Mouse (Mus musculus) G1E (cell line): ENCODE results near the gene Hmgb3. TPM values are rescaled to one million over a fixed set of nuclear protein-coding genes. Genes with fewer than 3 reads are reported as not detected.

ENCODE experiments used
- ATAC-seq: 2 replicates; pipeline ENCODE4 v1.8.0; 2016; ENCODE audit warnings: mild to moderate bottlenecking; ENCODE audit not compliant: insufficient number of reproducible peaks, poor library complexity, low FRiP score, severe bottlenecking; ENCODE audit errors: extremely low read depth
- DNase-seq: peaks from one replicate; pipeline ENCODE4 v3.0.0; 2012; ENCODE audit warnings: low spot score
- H3K27me3 ChIP-seq: 2 replicates; pipeline ENCODE4 v1.6.1; 2012; ENCODE audit warnings: mild to moderate bottlenecking, low read length, inconsistent platforms; ENCODE audit not compliant: insufficient read depth
- H3K36me3 ChIP-seq: replicated peaks from 2 replicates; pipeline ENCODE3; 2012; ENCODE audit warnings: mild to moderate bottlenecking, inconsistent platforms
- H3K4me1 ChIP-seq: 2 replicates; pipeline ENCODE4 v1.6.1; 2012; ENCODE audit warnings: low read depth, low read length, inconsistent platforms, mixed read lengths; ENCODE audit not compliant: insufficient read depth
- H3K4me3 ChIP-seq: 2 replicates; pipeline ENCODE4 v1.5.1; 2012; ENCODE audit warnings: low read depth, mild to moderate bottlenecking, inconsistent platforms, low read length, moderate library complexity, mixed read lengths
- H3K9me3 ChIP-seq: replicated peaks from 2 replicates; pipeline ENCODE4 v1.6.1; 2012; ENCODE audit warnings: inconsistent platforms
- CTCF ChIP-seq: IDR thresholded peaks from 2 replicates; pipeline ENCODE4 v1.5.1; 2012; ENCODE audit warnings: low read depth, low read length, inconsistent platforms, mixed read lengths
- GATA1 ChIP-seq: IDR thresholded peaks from 2 replicates; pipeline ENCODE4 v1.6.1; 2012; ENCODE audit warnings: borderline replicate concordance, low read length, inconsistent platforms, mixed read lengths
- GATA2 ChIP-seq: IDR thresholded peaks from 2 replicates; pipeline ENCODE4 v1.6.1; 2012; ENCODE audit warnings: low read depth, low read length, inconsistent platforms, borderline replicate concordance
- POLR2AphosphoS5 ChIP-seq: IDR thresholded peaks from 2 replicates; pipeline ENCODE4 v1.6.1; 2012; ENCODE audit warnings: low read depth, low read length, inconsistent platforms; ENCODE audit not compliant: insufficient replicate concordance
- TAL1 ChIP-seq: conservative IDR thresholded peaks from 2 replicates; pipeline ENCODE4 v1.6.1; 2012; ENCODE audit warnings: low read depth, low read length, inconsistent platforms, mixed read lengths
- polyA plus RNA-seq: library from polyadenylated mRNA; stranded (reverse); fragments of >175 nt; gene quantifications from 2 replicates; pipeline ENCODE4 v1.2.3, GENCODE M21; 2012
- total RNA-seq, 2 experiments: library from RNA; stranded (forward) in 1 of 2; stranded (reverse) in 1 of 2; fragments of 200-1000 nt in 1 of 2; fragments of >200 nt in 1 of 2; fragmentation: Nextera tagmentation in 1 of 2; gene quantifications; 2 replicates each; pipeline ENCODE4 v1.2.3; 2014 to 2017

Hmgb3 gene
- total and polyA plus RNA-seq, 3 experiments = 287 to 444 (median 306) TPM

GRCm38 (mm10) chrX:71573132-71573900 lies 17.6 kb downstream of the Hmgb3 start:
- no peak for TF ChIP-seq GATA1
- TF ChIP-seq TAL1 = no peak
- no peak for TF ChIP-seq GATA2
- no peak for TF ChIP-seq CTCF
- TF ChIP-seq POLR2AphosphoS5 = no peak
- ATAC-seq (no peak), DNase-seq (no peak)
- H3K4me1 ChIP-seq = peaks cover 25% of the 10 kb centered on the region
- H3K9me3 ChIP-seq = no peaks in the 10 kb centered on the region
- H3K36me3 ChIP-seq = no peaks in the 10 kb centered on the region
- H3K27me3 ChIP-seq = no peaks in the 10 kb centered on the region
- no peak overlapping the region for H3K4me3 ChIP-seq

- no peak for DNase-seq
- Histone ChIP-seq H3K36me3 (no peaks in the 10 kb centered on the region), H3K4me3 (no peak overlapping the region), H3K9me3 (no peaks in the 10 kb centered on the region), H3K4me1 (peaks cover 24% of the 10 kb centered on the region), H3K27me3 (no peaks in the 10 kb centered on the region)
- TF ChIP-seq GATA1 = no peak
- no peak for TF ChIP-seq TAL1
- no peak for TF ChIP-seq POLR2AphosphoS5
- no peak for TF ChIP-seq GATA2
- no peak for TF ChIP-seq CTCF
- ATAC-seq = no peak; the same call in 1 of the 2 replicates
Observed at GRCm38 (mm10) chrX:71575550-71575949, 19.8 kb downstream of the Hmgb3 start.

- no peak for DNase-seq
- H3K4me1 ChIP-seq = no peaks in the 10 kb centered on the region
Observed at GRCm38 (mm10) chrX:71589181-71589580, 33.5 kb downstream of the Hmgb3 start.

GRCm38 (mm10) chrX:71601052-71601611 lies 45.4 kb downstream of the Hmgb3 start:
- Histone ChIP-seq H3K4me1 (peaks cover 5% of the 10 kb centered on the region; the same call in 1 of the 2 replicates), H3K27me3 (peaks cover 2% of the 10 kb centered on the region; the same call in 1 of the 2 replicates), H3K4me3 (peak overlapping the region; percentile 56; the same call in 1 of the 2 replicates)

More at GRCm38 (mm10) chrX:71589181-71589580, 33.5 kb downstream of the Hmgb3 start:
- no peaks in the 10 kb centered on the region for H3K36me3 ChIP-seq
- H3K9me3 ChIP-seq = no peaks in the 10 kb centered on the region
- no peaks in the 10 kb centered on the region for H3K27me3 ChIP-seq
- ATAC-seq = no peak
- no peak overlapping the region for H3K4me3 ChIP-seq
- TF ChIP-seq TAL1 = no peak
- no peak for TF ChIP-seq GATA2
- no peak for TF ChIP-seq GATA1
- TF ChIP-seq CTCF = no peak
- TF ChIP-seq POLR2AphosphoS5 = no peak

More at GRCm38 (mm10) chrX:71601052-71601611, 45.4 kb downstream of the Hmgb3 start:
- no peak for TF ChIP-seq GATA2
- TF ChIP-seq POLR2AphosphoS5 = no peak
- peak; percentile 37; the same call in 1 of the 2 replicates for TF ChIP-seq CTCF
- DNase-seq (peak; percentile 42), ATAC-seq (no peak)
- H3K9me3 ChIP-seq = no peaks in the 10 kb centered on the region
- no peaks in the 10 kb centered on the region for H3K36me3 ChIP-seq

Other genes starting within 250 kb of the Hmgb3 start
- gene Mtmr1, start 191.2 kb upstream of the Hmgb3 start, total RNA-seq (2014; fragmentation: Nextera tagmentation) = 32.8 and 38.2 TPM in 2 replicates
- 32.3 and 34.6 TPM in 2 replicates for gene Mtmr1, start 191.2 kb upstream of the Hmgb3 start, total RNA-seq (2017)
- gene Mtmr1, start 191.2 kb upstream of the Hmgb3 start, polyA plus RNA-seq = 4.3 and 5.4 TPM in 2 replicates
- 12.7 and 16.1 TPM in 2 replicates for gene Cd99l2, start 63.1 kb upstream of the Hmgb3 start, total RNA-seq (2014; fragmentation: Nextera tagmentation)
- 21.4 and 22.2 TPM in 2 replicates for gene Cd99l2, start 63.1 kb upstream of the Hmgb3 start, total RNA-seq (2017)
- gene Cd99l2, start 63.1 kb upstream of the Hmgb3 start, polyA plus RNA-seq = 2.1 and 3.7 TPM in 2 replicates
- gene Gpr50, start 107.7 kb downstream of the Hmgb3 start, total RNA-seq (2014; fragmentation: Nextera tagmentation) = not detected in 2 replicates
- gene Gpr50, start 107.7 kb downstream of the Hmgb3 start, total RNA-seq (2017) = 0.11 and 0.81 TPM in 2 replicates
- gene Gpr50, start 107.7 kb downstream of the Hmgb3 start, polyA plus RNA-seq = not detected in 2 replicates